Mouse (Mus musculus): ENCODE data around the gene Lnx2. TPM values are rescaled to one million over a fixed set of nuclear protein-coding genes. Genes with fewer than 3 reads are reported as not detected.
A peak's percentile ranks its signal among the peaks of the same experiment; 100 is the strongest.

The Lnx2 gene
- polyA plus RNA-seq, 1 experiment: 57.3 TPM

DNA sequence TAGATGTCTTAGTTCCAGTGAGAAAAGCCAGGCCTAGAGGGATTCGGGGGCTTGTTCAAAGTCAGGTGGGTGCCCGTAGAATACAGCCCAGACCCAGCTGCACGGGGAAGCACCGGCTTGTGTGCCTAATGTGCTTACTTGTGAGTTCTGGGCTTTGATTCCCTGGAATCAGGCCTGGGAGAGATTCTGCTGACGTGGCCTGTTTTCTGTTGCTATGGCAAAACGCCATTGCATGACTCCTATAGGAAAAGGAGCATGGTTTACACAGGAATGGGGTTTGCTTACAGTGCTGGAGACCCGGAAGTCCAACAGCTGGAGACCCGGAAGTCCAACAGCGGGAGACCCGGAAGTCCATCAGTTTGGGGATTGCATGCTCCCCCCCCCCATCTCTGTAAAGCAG, 88.8 kb downstream of the Lnx2 start:
- no peak overlapping the region for H3K4me3 ChIP-seq (replicated peaks; ENCODE audit: extremely low read depth, low read depth, low read length)
- no peak for DNase-seq
- H3K4me1 ChIP-seq (ENCODE audit: control insufficient read depth, insufficient read depth, low read length): no peaks in the 10 kb centered on the region
- 73% methylated on average over 10 of the region's 10 CpGs for WGBS
- TF ChIP-seq POLR2A (IDR thresholded peaks at IDR 0.05; ENCODE audit: borderline replicate concordance, extremely low read depth, low read depth, low read length) (no peak), CTCF (IDR thresholded peaks at IDR 0.05; ENCODE audit: insufficient read depth, low read length) (no peak)

DNA sequence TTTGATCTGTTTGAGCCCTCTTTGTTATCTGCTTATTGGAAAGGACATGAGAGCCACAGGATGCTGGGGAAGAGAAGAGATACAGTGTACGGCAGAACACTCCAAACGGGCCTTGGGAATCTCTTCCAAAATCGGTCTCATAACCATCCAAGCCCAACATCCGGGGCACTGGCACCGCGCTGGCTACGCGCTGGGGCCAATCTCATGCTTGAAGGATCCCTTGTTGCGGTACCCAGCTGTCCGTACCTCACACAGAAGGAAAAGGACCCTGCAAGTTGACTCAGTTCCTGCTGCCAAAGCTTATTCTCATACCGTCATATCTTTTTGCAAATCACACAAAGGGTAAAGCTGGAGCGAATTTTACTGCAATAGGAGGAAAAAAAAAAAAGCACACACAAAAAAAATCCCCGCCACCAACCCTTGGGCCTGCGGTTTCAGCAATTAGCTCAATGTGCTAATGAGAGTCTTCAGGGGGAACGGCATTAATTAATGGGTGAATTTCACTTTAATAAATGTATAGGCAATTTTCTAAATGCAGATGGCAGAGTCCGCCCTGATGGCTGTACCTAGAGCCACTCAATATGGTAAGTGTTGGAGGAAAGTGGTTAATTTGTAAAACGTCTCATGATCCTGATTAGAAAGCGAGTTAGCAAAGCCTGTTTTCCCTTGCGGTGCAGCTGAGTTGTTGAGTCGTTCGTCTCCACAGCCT, 90.5 kb downstream of the Lnx2 start:
- DNase-seq: no peak
- TF ChIP-seq POLR2A (IDR thresholded peaks at IDR 0.05; ENCODE audit: borderline replicate concordance, extremely low read depth, low read depth, low read length) (no peak), CTCF (IDR thresholded peaks at IDR 0.05; ENCODE audit: insufficient read depth, low read length) (no peak)
- WGBS: 74% methylated on average over 21 of the region's 21 CpGs
- no peaks in the 10 kb centered on the region for H3K4me1 ChIP-seq (ENCODE audit: control insufficient read depth, insufficient read depth, low read length)
- no peak overlapping the region for H3K4me3 ChIP-seq (replicated peaks; ENCODE audit: extremely low read depth, low read depth, low read length)

DNA sequence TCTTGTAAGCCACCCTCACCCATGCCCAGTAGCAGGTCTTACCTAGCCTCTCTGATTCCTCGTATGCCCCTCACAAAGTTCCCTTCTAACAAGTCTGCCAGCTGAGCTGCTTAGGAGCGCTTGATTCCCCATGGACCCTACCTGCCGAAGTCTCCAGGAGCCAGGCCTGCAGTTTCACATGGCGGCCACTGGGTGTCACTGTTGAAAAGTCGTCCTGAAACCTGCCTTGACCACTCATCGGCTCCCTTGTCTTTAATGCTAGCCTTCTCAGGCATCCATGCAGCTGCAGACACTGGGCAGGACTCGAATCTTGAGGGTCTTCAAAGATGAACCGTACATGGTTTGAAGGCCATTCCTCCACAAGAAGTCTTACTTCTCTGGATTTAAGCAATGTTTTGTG, 93.2 kb downstream of the Lnx2 start:
- H3K4me1 ChIP-seq (ENCODE audit: control insufficient read depth, insufficient read depth, low read length): no peaks in the 10 kb centered on the region
- H3K4me3 ChIP-seq (replicated peaks; ENCODE audit: extremely low read depth, low read depth, low read length): no peak overlapping the region
- WGBS: 6% methylated on average over 8 of the region's 8 CpGs
- TF ChIP-seq POLR2A (IDR thresholded peaks at IDR 0.05; ENCODE audit: borderline replicate concordance, extremely low read depth, low read depth, low read length) (no peak), CTCF (IDR thresholded peaks at IDR 0.05; ENCODE audit: insufficient read depth, low read length) (peak; percentile 94)
- DNase-seq: peak; percentile 57

DNA sequence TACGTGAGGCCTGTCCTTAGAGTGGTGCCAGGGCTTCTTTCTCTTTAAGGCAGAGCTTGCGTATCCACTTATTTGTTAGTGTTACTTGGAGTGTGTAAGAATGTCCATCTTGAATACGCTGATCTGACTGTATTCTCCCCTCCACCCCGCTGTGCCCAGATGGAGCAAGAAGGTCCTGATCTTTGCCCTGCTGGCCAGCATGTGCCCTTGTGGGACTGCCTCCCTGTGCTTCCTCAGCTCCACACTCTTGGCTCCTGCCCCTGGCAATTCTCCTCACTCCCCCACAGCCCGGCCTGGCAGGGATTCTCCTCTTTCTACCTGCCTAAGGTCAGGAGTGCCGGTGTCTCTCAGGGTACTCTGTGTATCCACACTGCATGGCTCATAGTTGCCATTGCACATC, 95.0 kb downstream of the Lnx2 start:
- TF ChIP-seq POLR2A (IDR thresholded peaks at IDR 0.05; ENCODE audit: borderline replicate concordance, extremely low read depth, low read depth, low read length) (no peak), CTCF (IDR thresholded peaks at IDR 0.05; ENCODE audit: insufficient read depth, low read length) (no peak)
- no peak for DNase-seq
- H3K4me3 ChIP-seq (replicated peaks; ENCODE audit: extremely low read depth, low read depth, low read length): no peak overlapping the region
- 84% methylated on average over 6 of the region's 6 CpGs for WGBS
- no peaks in the 10 kb centered on the region for H3K4me1 ChIP-seq (ENCODE audit: control insufficient read depth, insufficient read depth, low read length)

DNA sequence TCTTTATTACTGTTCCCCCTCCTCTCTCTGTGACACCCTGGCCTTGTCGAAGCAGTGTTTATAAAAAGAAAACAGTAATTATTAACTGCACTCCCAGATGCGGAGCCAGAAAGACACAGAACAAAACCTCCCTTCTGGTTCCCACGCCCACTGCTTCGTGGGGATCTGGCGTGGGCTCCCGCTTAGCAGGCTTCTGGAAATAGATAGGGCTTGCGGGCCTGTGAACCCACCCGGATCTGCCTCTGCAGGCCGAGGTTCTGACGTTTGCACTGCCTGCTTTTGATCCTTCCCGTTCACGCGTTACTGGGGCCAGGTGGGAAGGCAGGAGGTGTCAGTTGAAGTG, 101.6 kb downstream of the Lnx2 start:
- TF ChIP-seq POLR2A (IDR thresholded peaks at IDR 0.05; ENCODE audit: borderline replicate concordance, extremely low read depth, low read depth, low read length) (no peak), CTCF (IDR thresholded peaks at IDR 0.05; ENCODE audit: insufficient read depth, low read length) (no peak)

DNA sequence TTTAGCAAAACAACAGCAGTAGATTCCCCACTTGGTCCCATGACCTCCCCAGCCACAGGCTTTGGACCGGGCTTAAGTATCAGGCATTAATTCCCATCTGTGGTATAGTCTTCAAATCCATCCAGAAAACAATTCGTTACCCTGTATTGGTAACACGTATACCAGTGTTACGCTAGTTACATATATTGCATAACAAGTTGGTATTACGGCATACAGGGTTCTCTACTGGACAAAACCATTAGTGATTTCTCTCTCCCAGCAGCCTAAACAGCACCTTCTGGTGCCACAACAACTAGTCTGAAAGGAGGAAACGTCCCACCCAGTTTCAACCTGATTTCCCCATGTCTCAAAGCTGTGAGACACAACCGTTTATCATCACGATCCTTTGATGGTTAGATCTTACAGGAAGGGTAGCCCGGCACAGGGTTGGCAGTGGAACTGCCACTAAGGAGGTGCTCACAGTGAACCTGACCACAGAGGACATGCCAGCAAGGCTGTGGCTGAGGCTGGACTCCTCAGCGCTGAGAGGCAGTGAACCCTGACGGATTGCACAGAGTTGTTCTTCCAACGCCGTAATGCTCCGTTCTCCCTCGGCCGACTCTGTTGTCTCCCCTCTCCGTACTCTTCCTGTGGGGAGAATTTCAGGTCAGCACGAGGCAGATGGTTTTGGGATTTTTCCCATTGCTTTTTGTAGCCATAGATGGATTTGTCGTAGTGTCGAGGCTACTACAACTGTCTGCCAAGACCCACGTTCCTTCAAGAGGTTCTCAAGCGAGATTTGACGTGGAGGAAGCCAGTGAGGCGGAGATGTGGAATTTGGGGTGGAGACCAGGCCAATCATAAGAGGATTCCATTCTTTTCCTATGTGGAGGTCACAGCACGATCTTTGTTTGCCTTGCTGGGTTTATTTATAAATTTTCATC, 102.3 kb downstream of the Lnx2 start:
- H3K4me1 ChIP-seq (ENCODE audit: control insufficient read depth, insufficient read depth, low read length): 0 out of 2 replicates have a peak, but pooled peaks cover 2% of the 10 kb centered on the region
- TF ChIP-seq CTCF (IDR thresholded peaks at IDR 0.05; ENCODE audit: insufficient read depth, low read length) (no peak), POLR2A (IDR thresholded peaks at IDR 0.05; ENCODE audit: borderline replicate concordance, extremely low read depth, low read depth, low read length) (no peak)
- DNase-seq: peak; percentile 14
- 59% methylated on average over 25 of the region's 25 CpGs for WGBS
- H3K4me3 ChIP-seq (replicated peaks; ENCODE audit: extremely low read depth, low read depth, low read length): no peak overlapping the region

More for the DNA sequence above, 101.6 kb downstream of the Lnx2 start:
- Histone ChIP-seq H3K4me1 (ENCODE audit: control insufficient read depth, insufficient read depth, low read length) (0 out of 2 replicates have a peak, but pooled peaks cover 2% of the 10 kb centered on the region), H3K4me3 (replicated peaks; ENCODE audit: extremely low read depth, low read depth, low read length) (no peak overlapping the region)
- peak; percentile 10 for DNase-seq
- 21% methylated on average over 13 of the region's 13 CpGs for WGBS

DNA sequence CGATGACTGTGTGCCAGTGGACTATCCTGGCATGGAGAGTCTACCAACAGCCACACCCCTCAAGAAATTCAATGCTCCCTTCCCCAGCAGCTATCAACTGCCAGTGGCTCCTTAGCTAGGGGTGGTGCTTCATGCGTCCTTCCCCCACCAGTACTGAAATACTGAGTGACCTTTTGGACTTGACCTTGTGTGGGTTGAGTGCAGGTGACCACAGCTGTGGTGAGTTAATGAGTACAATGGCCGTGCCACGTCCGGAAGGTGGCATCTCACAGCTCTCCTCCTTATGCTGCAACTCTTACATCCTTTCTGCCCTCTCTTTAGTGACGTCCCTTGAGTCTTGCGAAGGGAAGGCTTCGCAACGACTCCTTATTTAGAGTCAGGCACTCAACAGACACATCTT, 103.0 kb downstream of the Lnx2 start:
- TF ChIP-seq POLR2A (IDR thresholded peaks at IDR 0.05; ENCODE audit: borderline replicate concordance, extremely low read depth, low read depth, low read length): no peak
- TF ChIP-seq CTCF (IDR thresholded peaks at IDR 0.05; ENCODE audit: insufficient read depth, low read length): no peak
- Histone ChIP-seq H3K4me3 (replicated peaks; ENCODE audit: extremely low read depth, low read depth, low read length) (no peak overlapping the region), H3K4me1 (ENCODE audit: control insufficient read depth, insufficient read depth, low read length) (0 out of 2 replicates have a peak, but pooled peaks cover 2% of the 10 kb centered on the region)
- no peak for DNase-seq
- WGBS: 84% methylated on average over 9 of the region's 9 CpGs

DNA sequence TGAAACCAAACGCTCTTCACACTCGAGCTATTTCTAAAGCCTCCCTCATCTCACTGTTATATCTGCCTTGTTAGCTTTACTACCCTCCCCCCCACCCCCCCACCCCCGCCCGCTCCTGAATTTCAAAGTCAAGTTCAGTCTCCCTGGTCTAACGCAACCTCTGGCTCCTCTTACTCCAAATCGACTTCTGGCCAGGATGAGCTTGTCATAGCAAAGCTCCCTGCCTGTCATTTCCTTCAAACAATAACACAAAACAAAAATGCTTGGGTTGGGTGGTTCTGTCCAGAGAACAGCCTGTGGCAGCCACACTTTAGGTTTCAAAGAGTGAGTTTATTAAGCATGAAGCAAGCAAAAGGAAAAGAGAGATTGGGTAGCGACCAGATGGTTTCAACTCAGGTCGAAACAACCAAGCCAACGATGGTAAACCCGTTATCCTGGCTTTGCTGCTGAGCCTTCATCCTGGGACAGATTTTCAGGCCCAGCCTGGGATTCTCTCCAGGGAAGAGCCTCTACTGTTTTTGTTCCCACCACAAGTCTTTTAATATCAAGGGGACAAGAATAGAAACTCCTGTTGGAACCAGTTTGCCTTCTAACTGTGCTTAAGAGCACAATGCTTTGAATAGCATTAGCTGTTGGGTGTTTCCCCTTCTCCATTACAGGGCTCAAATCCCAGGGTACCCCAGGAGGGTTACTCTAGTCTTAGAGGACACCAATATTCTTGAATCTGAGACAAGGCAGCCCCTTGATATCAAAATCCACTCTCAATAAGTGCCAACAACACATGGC, 104.4 kb downstream of the Lnx2 start:
- no peak for DNase-seq
- H3K4me1 ChIP-seq (ENCODE audit: control insufficient read depth, insufficient read depth, low read length): 0 out of 2 replicates have a peak, but pooled peaks cover 2% of the 10 kb centered on the region
- no peak for TF ChIP-seq CTCF (IDR thresholded peaks at IDR 0.05; ENCODE audit: insufficient read depth, low read length)
- TF ChIP-seq POLR2A (IDR thresholded peaks at IDR 0.05; ENCODE audit: borderline replicate concordance, extremely low read depth, low read depth, low read length): no peak
- no peak overlapping the region for H3K4me3 ChIP-seq (replicated peaks; ENCODE audit: extremely low read depth, low read depth, low read length)
- 40% methylated on average over 10 of the region's 10 CpGs for WGBS
